Mouse (Mus musculus) embryo, embryonic 9.5 days (tissue): ENCODE data around the gene Loxl3.
A peak's percentile ranks its signal among the peaks of the same experiment; 100 is the strongest.

Source experiments
- DNase-seq: peaks from one replicate; pipeline ENCODE4 v3.0.0-alpha.2; 2017; ENCODE audit errors: extremely low spot score

The Loxl3 gene

GRCm38 (mm10) chr6:83086121-83087035, 52.4 kb downstream of the Loxl3 start, which contains the start of gene Lbx2:
Gene Lbx2 (plus strand): TSS chr6:83086367.
- DNase-seq = no peak

- DNase-seq = peak; percentile 51
These were observed 53.4 kb downstream of the Loxl3 start for GRCm38 (mm10) chr6:83087205-83087925.

- DNase-seq = no peak
These were observed 53.9 kb downstream of the Loxl3 start for GRCm38 (mm10) chr6:83087926-83088260.

- DNase-seq = no peak
These were observed 58.6 kb downstream of the Loxl3 start for GRCm38 (mm10) chr6:83092416-83093127.

GRCm38 (mm10) chr6:83095968-83096367, 62.0 kb downstream of the Loxl3 start:
- no peak for DNase-seq

- DNase-seq = no peak
These were observed 64.4 kb downstream of the Loxl3 start for GRCm38 (mm10) chr6:83098411-83098810.

- peak; percentile 87 for DNase-seq
These were observed 67.3 kb downstream of the Loxl3 start, which contains the start of the genes Ccdc142 and Gm42688 for GRCm38 (mm10) chr6:83101316-83101687. Gene Ccdc142 (plus strand): TSS chr6:83101601. Gene Gm42688 (plus strand): TSS chr6:83101617.

GRCm38 (mm10) chr6:83101688-83102556, 67.9 kb downstream of the Loxl3 start:
- peak; percentile 77 for DNase-seq
